Mouse (Mus musculus) gastrocnemius, postnatal 25 days (tissue): ENCODE results near the gene Fjx1. TPM values are rescaled to one million over a fixed set of nuclear protein-coding genes. Genes with fewer than 3 reads are reported as not detected.

ENCODE experiments used
- DNase-seq: peaks from one replicate; pipeline ENCODE4 v3.0.0; 2022
- long read RNA-seq, 2 experiments: library from polyadenylated mRNA; stranded (forward); transcript quantifications; one replicate each; pipeline ENCODE4 v2.0.0; 2021
- total RNA-seq, 2 experiments: library from RNA; stranded (reverse); gene quantifications; 1 replicate in 1 of 2; 2 replicates in 1 of 2; pipeline ENCODE4 v1.2.3; 2021

The Fjx1 gene
- 1 to 10 TPM in 1 of 2 experiments, under 1 TPM in 1; 0.77 to 1.0 TPM for total RNA-seq
- long read RNA-seq, experiment 1, partial matches to known transcripts, result 0 of 1 reads
- long read RNA-seq, experiment 1, other reads (novel, unspliced or antisense), result 0 of 1 reads
- long read RNA-seq, experiment 2, partial matches to known transcripts, result 0 of 2 reads
- long read RNA-seq, experiment 2, other reads (novel, unspliced or antisense), result 0 of 2 reads

GRCm38 (mm10) chr2:102451671-102452549 is at the start of gene Fjx1:
Fjx1 (minus strand) TSS chr2:102452499.
- peak; percentile 28 for DNase-seq

GRCm38 (mm10) chr2:102500001-102500689 is 47.8 kb upstream of the Fjx1 start:
- no peak for DNase-seq

- no peak for DNase-seq
These were observed 28.4 kb upstream of the Fjx1 start for GRCm38 (mm10) chr2:102480738-102481137.

GRCm38 (mm10) chr2:102476101-102476500 is 23.8 kb upstream of the Fjx1 start:
- DNase-seq, result peak; percentile 8

- DNase-seq, result no peak
These were observed 16.3 kb upstream of the Fjx1 start for GRCm38 (mm10) chr2:102468645-102469044.

GRCm38 (mm10) chr2:102464342-102464732 is 12.0 kb upstream of the Fjx1 start:
- DNase-seq, result no peak

GRCm38 (mm10) chr2:102463587-102464341 is 11.5 kb upstream of the Fjx1 start:
- peak; percentile 68 for DNase-seq

- DNase-seq, result no peak
These were observed 9.2 kb upstream of the Fjx1 start for GRCm38 (mm10) chr2:102461491-102461890.

- DNase-seq, result no peak
These were observed 2.8 kb upstream of the Fjx1 start for GRCm38 (mm10) chr2:102455126-102455525.

- no peak for DNase-seq
These were observed 1.1 kb upstream of the Fjx1 start for GRCm38 (mm10) chr2:102453447-102453846.

GRCm38 (mm10) chr2:102450761-102451670 is 1.3 kb downstream of the Fjx1 start:
- DNase-seq, result peak; percentile 17

GRCm38 (mm10) chr2:102450248-102450760 is 2.0 kb downstream of the Fjx1 start:
- peak; percentile 40 for DNase-seq

- DNase-seq, result no peak
These were observed 2.6 kb downstream of the Fjx1 start for GRCm38 (mm10) chr2:102449630-102450247.

GRCm38 (mm10) chr2:102449056-102449455 is 3.2 kb downstream of the Fjx1 start:
- no peak for DNase-seq

GRCm38 (mm10) chr2:102447831-102448230 is 4.5 kb downstream of the Fjx1 start:
- DNase-seq, result no peak

GRCm38 (mm10) chr2:102446851-102447250 is 5.4 kb downstream of the Fjx1 start:
- no peak for DNase-seq

- no peak for DNase-seq
These were observed 14.8 kb downstream of the Fjx1 start for GRCm38 (mm10) chr2:102437357-102438030.

- no peak for DNase-seq
These were observed 18.4 kb downstream of the Fjx1 start for GRCm38 (mm10) chr2:102433879-102434278.

GRCm38 (mm10) chr2:102431084-102431483 is 21.2 kb downstream of the Fjx1 start:
- DNase-seq, result no peak

- DNase-seq, result no peak
These were observed 24.3 kb downstream of the Fjx1 start for GRCm38 (mm10) chr2:102427974-102428373.
